Mouse (Mus musculus) right cerebral cortex, adult 18-20 months (tissue): ENCODE data around the gene Optn.

ENCODE experiments used
- DNase-seq: peaks from one replicate; pipeline ENCODE4 v3.0.0; 2022; ENCODE audit warnings: mixed read lengths

The Optn gene

DNA sequence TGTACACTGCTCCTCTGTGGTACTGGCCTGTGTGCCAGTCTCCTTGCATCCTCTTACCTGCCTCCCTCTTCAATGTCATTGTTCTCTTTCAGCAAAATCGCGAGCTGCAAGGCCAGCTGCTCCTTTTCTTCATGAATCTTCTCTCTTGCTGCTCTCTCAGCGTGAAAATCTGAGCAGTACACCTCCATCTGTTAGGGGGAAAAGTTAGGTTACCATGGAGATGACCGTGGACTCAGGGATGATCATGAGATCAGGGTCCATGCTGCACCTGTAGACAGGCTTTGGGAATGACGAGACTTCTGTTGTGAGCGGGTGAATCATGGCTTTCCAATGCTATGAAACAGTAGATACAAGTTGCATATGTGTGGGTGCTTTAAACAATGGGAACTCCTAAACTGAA is 36.8 kb downstream of the Optn start:
- DNase-seq = no peak

DNA sequence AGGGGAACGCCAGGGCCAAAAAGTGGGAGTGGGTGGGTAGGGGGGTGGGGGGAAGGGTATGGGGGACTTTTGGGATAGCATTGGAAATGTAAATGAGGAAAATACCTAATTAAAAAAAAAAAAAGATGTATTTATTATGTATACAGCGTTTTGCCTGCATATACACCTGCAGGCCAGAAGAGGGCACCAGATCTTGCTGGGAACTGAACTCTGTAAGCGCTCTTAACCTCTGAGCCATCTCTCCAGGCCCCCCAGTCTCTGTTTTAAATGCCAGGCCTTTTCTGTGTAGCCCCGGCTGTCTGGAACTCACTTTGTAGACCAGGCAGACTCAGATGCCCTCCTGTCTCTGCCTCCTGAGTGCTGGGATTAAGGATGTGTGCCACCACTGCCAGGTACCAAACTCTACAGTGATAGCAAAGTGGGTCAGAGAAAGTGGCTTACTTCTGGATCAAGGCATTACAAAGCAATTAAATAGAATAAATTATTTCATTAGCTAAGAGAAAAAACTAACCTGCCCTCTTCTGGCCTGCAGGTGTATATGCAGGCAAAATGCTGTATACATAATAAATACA is 38.6 kb downstream of the Optn start:
- DNase-seq = no peak

DNA sequence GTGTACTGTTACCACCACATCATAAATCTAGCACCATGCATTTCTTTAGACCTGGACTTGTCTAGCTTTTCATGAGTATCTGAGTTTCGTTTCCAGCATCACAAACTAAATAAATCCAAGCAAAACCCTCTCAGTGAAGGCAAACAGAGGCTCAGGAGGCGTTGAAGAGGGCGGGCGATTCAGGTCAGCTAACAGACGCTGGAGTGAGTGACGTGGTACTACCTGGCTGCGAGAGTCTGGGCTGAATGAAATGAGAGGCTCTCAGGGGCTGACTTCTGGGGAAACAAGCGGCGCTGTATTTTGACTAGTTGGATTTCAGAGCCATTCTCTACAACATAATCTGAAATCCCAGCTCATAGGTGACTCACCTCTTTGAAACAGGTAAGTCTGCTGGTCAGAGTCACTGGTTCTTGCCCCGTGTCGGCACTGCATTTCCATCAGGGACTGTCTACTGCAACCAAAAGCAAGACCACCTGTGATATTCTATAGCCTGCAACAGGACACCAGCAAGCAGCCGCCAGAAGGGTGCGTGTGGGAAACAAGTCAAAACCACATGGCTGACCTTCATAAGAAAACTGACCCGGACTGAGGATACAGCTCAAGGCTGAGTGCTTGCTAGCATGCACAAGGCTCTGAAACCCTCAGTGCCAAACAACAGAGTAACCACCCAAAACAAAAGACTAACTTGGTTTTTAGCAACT is 40.0 kb downstream of the Optn start:
- DNase-seq = no peak

DNA sequence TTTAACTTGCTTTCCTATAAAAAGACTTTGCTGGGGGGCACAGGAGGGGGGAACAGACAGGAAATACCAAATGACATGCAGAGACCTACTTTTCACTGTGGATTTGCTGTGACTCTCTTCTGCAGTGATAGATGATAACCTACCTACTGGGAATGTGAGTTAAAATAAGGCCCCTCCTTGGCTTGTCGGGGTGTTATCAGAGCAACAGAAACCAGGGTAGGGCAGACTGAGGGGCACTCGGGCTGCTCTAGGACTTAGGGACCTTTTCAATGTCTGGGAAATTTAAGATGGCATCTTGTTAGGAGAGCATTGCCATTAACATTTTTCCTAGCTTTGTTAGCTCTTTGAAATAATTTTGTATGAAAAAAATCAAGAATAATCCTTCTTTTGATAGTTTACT is 40.6 kb downstream of the Optn start:
- DNase-seq = no peak

DNA sequence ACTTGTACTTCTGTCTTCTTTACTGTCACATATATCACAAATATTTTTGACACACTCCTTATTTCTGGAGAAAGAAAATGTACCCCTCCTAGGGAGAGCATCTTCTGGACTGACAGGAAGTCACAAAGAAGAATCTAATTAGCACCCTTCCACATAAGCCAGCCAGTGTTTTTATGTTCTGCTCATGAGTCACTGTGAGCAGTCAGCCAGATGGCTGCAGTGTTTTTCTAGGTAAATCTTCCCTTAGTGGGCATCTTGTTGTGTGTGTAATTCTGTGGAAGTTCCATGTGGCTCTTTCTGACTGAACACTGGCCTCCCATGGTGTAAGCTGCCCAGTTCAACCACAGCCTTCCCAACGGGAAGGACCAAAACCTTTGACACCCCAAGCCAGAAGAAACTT is 44.1 kb downstream of the Optn start:
- peak; percentile 78 for DNase-seq

DNA sequence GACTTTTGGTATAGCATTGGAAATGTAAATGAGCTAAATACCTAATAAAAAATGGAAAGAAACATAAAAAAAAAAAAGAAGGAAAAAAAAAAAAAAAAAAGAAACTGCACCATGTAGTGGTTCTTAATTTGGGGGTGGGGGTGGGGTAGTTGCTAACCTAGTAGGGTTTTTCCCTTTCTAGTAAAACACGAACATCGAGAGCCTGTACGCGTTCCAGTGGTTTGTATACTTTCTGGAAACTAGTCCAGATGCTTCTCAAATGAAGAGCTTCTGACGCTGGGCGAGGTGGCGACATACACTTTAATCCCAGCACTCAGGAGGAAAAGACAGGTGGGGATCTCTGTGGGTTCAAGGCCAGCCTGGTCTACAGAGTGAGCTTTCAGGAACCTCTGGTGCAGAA is 46.9 kb downstream of the Optn start:
- no peak for DNase-seq

DNA sequence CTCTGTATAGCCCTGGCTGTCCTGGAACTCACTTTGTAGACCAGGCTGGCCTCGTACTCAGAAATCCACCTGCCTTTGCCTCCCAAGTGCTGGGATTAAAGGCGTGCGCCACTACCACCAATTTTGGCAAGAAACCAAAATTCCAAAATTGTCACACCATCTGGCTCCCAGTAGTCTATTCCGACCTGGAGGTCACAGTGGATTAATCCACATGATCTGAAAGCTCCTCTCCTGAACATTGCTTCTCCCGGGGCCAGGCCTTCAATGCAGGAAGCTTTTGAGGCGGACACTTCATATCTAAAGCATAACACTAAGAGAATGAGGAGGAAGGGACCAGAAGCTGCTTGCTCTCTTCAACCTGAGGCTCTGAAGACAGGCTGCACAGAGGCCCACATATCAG is 48.3 kb downstream of the Optn start:
- DNase-seq = no peak

DNA sequence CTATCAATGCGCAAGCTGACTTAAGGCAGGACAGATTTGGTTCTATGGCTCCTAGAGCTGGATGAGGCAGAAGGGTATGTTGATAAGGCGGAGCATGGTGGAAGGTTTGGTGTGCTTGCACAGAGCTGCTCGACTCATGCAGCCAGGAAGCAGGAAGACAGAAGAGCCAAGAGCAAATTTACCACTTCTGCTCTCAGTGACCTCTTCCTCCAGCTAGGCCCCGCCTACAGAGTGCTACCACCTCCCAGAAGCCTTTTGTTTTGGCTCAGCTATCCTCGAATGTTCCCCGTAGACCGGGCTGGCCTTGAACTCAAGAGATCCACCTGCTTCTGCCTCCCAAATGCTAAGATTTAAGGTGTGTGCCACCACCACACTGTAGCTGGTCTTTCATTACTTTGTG is 49.2 kb downstream of the Optn start:
- no peak for DNase-seq

DNA sequence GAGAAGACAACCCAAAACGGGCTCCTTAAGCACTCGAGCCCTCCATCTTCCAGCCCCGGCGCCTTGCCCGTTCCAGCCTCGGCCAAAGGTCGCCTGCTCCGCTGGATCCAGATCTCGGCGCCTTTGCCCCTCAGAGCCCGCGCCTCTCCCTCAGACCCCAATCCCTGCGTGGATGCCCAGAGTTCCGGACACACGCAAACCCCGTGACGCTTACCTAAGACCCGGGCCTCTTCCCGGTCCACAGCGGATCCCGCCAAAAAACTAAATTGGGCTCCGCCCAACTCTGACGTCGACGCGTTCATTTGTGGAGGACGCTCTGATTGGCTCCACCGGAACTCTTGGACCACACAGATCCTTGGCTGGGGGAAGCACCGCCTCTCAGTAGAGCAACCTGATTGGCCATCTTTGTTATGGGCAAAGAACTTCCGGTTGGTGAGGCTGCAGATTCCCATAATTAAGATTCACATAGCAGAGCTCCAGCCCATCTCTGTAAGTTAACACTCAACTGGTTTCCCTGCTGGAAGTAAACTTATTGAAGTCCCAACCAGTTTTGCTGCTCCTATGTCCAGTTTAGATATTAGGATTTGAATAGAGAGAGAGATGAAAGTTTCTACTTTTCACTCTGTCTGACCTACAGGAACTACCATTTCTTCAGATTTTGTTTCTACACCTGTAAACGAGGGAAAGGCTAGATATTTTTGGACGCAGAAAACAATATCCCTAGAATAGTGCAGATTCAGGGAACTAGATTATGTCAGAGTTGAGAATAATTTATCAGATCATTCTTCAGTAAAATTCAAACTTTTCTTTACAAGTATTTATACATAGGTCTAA is 51.1 kb downstream of the Optn start, which contains the start of gene Mcm10:
TSS of gene Mcm10 (minus strand) at position 301 of the 834 bp plus-strand sequence.
- peak; percentile 93 for DNase-seq

DNA sequence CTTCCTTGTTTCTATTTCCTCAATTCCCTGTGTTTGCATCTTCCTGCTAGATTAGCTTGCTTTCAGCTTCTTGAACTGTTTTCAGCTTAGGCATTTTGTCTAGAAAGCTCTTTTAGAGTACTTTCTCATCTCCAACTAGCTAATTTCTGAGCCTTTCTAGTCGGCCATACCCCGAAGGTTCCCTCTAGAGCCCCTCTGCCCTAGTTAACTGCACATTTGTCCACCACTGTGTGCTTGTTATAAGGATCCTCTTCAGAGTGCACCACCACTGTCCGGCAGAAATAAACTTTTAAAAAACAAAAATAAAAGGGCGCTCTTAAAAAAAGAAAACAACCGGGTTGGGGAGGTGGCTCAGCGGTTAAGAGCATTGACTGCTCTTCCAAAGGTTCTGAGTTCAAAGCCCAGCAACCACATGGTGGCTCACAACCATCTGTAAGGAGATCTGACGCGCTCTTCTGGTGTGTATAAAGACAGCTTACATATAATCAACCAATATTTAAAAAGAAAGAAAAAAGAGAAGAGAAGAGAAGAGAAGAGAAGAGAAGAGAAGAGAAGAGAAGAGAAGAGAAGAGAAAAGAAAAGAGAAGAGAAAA is 51.9 kb downstream of the Optn start:
- DNase-seq = no peak

DNA sequence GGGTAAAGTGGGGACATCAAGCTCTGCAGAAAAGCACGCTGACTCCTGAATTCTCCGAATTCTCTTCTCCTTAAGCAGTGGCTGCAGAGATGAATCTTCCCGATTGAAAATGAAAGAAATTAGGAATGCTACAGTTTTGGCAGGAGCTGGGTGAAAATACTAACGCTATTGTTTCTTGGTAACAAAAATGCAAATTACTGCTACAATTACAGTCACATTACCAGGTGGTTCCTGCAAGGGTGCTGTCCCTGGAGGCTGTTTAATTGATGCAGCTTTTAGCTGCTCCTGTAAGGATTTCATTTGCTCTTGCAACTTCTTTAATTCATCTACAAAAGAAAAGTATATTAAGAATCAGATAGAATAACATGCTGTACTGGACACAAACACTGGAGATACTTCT is 56.7 kb downstream of the Optn start:
- DNase-seq = no peak

DNA sequence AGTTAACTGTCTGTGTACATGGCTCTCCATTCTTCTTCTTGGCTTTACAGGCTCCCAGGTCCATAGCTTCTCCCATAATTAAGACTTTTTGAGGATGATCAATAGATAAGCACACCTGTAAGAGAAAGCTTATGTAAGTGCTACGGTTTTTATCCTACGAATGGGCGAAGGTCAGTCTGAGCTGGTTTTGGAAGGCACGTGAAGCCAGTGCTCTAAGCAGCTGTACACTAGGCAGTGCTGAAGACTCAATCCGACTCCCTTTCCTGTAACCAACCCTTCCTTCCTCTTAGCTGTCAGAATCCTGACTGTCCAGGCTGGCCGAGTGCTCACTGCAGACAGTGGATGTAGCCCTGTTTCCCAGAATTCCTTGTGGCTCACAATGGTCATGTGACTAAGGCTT is 62.6 kb downstream of the Optn start:
- DNase-seq = no peak

DNA sequence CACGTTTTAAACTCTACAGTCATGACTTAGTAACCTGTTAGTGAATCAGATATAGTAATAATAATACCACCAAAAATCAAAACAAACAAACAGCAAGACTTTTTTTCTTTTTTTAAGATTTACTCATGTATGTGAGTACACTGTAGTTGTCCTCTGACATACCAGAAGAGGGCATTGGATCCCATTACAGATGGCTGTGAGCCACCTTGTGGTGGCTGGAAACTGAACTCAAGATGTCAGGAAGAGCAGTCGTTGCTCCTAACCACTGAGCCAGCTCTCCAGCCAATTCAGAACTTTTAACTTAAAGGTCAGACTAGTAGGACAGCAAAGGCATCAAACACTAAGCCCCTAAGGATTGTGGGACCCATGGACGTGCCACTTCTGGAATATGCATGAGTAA is 64.9 kb downstream of the Optn start:
- no peak for DNase-seq

DNA sequence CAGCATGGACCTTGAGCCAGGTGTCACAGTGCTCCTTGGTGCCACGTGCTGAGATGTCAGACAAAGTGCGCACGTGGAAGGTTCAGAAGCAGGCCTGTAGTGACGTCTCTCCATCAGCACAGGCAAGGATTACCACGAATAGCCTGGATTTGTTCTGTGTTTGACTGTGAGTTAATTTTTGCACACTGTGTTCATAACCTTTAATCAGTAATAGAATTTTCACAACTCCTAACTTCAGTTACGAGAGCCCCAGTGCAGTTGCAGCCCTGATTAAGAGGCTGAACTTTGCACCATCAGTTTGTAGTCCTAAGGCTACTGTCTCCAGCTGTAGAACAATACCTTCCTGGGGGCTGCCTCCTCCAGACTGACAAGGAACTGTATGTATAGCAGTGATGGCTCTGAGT is 67.4 kb downstream of the Optn start:
- DNase-seq = no peak

DNA sequence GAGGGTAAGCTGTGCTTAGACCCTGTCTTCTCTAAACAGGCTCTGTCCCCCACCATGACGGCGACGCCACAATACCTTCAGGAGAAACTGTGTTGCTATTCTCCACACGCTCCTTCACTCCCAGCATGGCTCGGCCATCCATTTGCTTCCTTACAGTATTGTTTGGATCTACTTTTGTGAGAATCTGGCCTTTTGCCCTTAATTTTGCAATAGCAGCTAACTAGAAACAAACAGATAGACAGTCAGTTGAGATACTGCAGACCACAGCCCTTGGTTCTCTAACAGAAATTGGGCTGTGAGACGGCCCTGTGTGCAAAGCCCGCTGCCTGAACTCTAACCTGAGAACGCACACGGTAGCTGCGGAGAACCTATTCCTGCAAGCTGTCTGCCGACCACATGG is 68.2 kb downstream of the Optn start:
- no peak for DNase-seq

DNA sequence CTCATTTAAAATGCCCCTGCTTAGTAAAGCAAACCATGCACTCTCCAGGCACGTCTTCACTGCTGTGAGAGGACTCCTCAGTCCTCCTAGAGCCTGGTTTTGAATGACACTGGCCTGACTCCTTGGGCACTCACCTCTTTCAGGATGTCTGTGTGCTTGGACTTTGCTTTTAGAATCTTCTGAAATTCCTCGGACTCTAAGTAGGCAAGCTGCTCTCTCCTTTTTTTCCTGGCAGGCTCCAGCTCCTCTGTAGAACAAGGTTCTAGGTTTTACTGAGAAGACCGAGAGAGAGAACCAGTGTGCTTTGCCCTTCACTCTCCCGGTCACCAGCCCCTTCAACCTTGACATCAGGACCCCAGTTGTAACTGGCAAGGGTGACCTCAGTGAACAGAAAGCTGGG is 69.4 kb downstream of the Optn start:
- DNase-seq = no peak

DNA sequence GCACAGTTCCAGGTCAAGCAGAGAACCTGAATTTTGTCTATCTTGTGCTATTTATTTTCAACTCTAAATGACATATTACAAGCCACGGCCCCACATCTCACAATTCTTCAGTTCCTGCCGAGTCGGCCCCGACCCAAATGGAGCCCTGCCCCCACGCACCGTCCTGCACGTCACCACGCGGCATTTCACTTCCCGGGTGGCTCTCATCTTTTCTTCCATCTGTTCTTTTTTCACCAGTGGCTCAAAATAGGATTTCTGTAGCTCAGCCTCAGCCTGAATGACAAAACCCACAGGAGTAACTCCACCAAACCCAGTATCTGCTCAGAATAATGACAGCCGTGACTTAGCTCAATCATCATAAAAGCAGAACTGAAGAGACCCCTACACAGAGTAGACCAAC is 70.3 kb downstream of the Optn start:
- peak; percentile 66 for DNase-seq

DNA sequence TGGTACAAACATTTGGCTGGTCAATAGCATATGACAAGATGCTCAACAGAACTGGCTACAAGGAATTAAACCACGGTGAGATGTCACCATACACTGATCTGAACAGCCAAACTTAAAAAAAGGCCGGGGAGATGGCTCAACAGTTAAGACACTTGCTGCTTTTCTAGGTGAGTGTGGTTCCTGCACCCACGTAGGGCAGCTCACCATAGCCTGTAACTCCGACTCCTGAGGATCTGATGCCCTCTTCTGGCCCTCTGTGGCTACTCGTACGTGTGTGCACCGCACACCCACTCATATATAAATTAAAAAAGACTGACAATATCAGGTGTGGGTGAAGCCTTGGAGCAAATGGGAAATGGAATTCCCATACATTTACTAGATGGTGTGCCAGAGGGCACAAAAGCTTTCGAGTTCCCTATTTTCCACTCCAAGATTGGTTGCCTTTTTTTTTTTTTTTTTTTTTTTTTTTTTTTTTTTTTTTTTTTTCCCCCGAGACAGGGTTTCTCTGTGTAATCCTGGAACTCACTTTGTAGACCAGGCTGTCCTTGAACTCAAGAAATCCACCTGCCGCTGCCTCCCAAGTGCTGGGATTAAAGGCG is 74.9 kb downstream of the Optn start:
- DNase-seq = no peak

DNA sequence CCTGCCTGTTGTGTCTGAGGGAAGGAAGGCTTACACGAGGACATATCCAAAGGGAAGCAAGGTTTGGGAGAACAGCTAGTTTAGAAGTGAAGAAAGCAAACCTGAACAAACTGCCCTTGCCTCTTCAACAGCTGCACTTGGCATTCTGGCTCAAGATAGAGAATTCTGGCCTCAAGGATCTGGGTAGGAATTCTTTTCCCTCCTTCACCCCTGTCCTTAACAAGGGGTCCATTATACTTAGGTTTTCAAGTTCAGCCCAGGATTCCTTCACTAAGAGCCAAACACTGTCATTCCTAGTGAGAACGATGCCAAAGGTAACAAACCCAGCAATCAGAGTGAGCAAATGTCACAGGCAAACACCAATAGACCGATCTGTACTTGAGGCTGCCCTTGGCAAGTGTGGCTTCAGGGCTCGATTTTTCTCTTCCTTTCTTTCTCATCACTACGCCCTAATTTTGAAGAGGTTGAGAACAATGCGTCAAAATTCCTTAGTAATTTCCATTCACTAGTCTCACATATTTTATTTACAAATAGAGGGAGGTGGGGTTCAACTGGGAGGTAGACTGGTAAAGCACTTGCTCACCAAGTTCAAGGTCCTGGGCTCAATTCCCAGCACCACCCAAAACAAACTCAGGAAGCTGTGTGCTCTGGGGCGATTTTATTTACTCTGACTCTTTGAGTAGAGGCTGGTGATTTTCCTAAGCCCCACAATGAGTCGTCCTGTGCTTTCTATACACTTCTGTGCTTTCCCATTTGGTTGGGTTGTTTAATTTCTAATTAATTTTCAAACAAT is 76.3 kb downstream of the Optn start:
- no peak for DNase-seq

DNA sequence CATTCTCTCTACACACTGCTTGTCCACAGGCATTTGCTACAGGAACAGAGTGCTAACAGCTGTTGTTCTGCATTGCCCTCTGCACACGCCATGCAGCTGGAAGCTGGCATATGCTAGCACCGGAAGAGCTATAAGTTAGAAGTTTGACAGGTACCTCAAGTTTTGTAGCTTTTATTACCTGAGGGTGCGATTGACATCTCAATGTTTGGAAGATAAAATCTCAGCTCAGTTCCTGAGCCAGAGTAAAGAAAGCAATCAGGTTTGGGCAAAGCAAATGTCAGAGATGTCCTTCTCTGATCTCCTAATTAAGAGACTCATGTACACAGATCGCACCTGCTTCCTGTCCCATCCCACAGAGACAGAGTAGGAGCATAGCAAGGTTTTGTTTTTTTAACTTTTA is 77.1 kb downstream of the Optn start:
- no peak for DNase-seq

DNA sequence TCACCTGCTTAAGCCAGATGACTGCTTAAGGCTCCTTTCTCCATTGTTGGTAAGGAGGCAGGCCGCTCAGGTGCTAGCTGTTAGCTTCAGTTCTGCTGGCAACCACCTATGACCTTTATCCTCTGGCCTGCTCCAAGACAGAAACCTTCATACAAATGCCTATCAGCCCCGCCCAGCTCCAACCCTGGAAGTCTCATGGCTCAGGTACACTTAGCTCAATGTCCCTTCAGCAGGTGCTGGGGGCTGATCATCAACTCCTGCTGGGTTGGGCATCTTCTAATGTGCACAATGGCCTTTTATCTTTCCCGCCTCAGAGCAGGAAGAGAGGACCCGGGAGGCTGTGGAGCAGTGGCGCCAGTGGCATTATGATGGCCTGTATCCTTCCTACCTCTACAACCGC is 78.9 kb downstream of the Optn start:
- no peak for DNase-seq

DNA sequence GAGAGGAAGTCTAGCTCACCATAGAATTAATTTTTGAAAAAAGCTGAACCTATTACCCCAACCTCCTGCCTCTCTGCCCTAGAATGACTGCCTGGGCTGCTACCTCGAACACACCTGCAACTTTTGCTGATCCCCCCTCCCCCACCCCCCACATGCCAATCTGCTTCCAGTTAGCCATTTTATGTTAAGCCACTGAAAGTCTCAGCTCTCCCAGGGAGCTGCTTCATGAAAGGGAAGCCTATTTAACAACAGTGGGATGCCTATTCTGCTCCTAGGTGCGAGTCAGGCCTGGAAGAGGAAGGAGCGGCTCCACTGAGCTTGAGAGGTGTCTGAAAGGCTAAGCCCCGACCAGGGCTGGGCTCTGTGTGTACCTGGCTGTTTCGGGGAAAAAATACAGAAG is 79.9 kb downstream of the Optn start:
- DNase-seq = no peak

DNA sequence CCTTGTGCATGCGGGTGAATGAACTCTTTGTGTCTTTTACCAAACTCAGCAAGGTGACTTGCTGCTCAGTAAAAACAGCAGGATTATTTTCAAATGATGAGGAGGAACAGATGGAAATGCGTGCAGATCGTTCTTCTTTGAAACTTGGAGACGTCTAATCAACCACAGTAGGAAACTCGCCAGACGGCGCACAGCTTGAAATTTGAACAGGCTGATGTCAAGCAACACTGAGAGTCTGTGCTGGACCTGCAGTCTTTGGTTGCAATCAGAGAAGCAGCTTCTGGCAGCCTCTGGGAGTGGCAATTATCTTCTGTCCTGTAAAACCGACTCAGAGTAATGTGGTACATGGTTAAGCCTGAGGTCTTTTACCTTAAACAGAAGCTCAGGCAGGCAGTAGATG is 85.8 kb downstream of the Optn start:
- DNase-seq = no peak
